Mouse (Mus musculus): ENCODE measurements around the gene Slfn8. TPM values are rescaled to one million over a fixed set of nuclear protein-coding genes. Genes with fewer than 3 reads are reported as not detected.

Gene Slfn8
- polyA plus RNA-seq, 1 experiment from 2014 or later, result 0.74 TPM

DNA sequence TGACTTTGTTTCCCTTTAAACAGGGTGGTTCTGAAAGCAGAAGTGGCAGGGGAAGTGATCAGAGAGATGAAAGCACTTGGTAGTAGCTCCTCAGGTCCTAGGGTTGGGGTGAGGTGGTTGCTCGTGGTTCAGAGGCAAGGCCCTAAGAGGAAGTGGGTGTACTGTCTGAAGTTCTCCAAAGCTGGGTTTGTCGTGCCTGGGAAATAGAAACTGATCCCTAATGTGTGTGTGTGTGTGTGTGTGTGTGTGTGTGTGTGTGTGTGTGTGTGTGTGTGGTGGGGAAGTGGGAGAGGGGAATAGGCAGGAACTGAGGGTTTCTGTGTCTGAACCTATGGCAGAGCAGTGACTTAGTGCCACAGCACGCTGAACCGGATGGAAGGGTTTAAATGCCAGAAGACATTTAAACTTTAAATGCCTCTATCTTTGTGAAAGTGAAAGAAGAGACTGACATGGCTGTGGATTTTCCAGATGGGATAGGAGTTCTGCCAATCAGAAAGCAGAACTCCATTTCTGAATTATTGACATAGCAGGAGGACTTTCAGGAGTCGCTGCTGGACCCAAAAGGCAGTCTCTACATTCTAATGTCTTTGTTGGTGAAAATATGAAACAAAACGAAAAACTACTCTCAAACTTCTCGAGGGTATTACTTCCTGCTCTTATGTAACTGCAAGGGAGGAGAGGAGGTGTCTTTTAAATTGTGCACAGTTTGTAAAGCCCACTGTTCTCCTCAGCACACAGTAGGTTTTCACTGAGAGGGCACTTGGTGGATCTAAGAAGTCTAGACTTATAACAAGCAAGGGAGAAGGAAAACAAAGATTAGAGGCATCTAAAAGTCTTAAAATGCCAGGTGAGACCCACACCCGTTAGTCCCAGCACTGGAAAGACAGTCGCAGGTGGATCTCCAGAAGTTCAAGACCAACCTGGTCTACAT is 67.7 kb downstream of the Slfn8 start:
- Histone ChIP-seq H3K9ac (no peak overlapping the region), H3K4me2 (peak overlapping the region; percentile 43), H3K27ac (no peak overlapping the region), H3K4me3 (peak overlapping the region; percentile 26; the same call in 1 of the 2 replicates), H3K4me1 (0 out of 2 replicates have a peak, but pooled peaks cover 3% of the 10 kb centered on the region), H3K36me3 (no peaks in the 10 kb centered on the region), H3K27me3 (peaks cover 55% of the 10 kb centered on the region), H3K9me3 (no peaks in the 10 kb centered on the region)
- 54% methylated on average over 9 of the region's 9 CpGs for WGBS
- no peak for ATAC-seq (ENCODE audit: borderline replicate concordance, extremely low read depth, low FRiP score, low TSS enrichment)

Small RNA genes within 50 kb of the gene (microRNA-seq; reads per million reads assigned to microRNA genes)
- not detected for gene Gm27598
- gene Mir7679, result not detected

Other genes with a start within 250 kb of the Slfn8 start
- 28.3 and 30.8 TPM in 2 replicates for gene Lig3, start 239.7 kb downstream of the Slfn8 start, polyA plus RNA-seq (2015; fragmentation: Nextera tagmentation; extraction: Ambion mirVana)
- gene Rffl, start 149.6 kb downstream of the Slfn8 start, polyA plus RNA-seq (2015; fragmentation: Nextera tagmentation; extraction: Ambion mirVana), result 11.5 and 12.0 TPM in 2 replicates
- gene Rad51d, start 130.2 kb downstream of the Slfn8 start, polyA plus RNA-seq (2015; fragmentation: Nextera tagmentation; extraction: Ambion mirVana), result 12.2 and 13.2 TPM in 2 replicates
- gene Fndc8, start 128.7 kb downstream of the Slfn8 start, polyA plus RNA-seq (2015; fragmentation: Nextera tagmentation; extraction: Ambion mirVana), result 0.11 and 0.12 TPM in 2 replicates
- 29.4 and 34.1 TPM in 2 replicates for gene Nle1, start 112.4 kb downstream of the Slfn8 start, polyA plus RNA-seq (2015; fragmentation: Nextera tagmentation; extraction: Ambion mirVana)
- gene Unc45b, start 110.3 kb downstream of the Slfn8 start, polyA plus RNA-seq (2015; fragmentation: Nextera tagmentation; extraction: Ambion mirVana), result 10.7 and 11.2 TPM in 2 replicates
- gene Slfn5, start 69.5 kb downstream of the Slfn8 start, polyA plus RNA-seq (2015; fragmentation: Nextera tagmentation; extraction: Ambion mirVana), result 2.6 and 4.2 TPM in 2 replicates
- 35.5 and 37.9 TPM in 2 replicates for gene Slfn9, start 29.0 kb downstream of the Slfn8 start, polyA plus RNA-seq (2015; fragmentation: Nextera tagmentation; extraction: Ambion mirVana)
- 5.8 and 7.6 TPM in 2 replicates for gene Slfn2, start 44.3 kb upstream of the Slfn8 start, polyA plus RNA-seq (2015; fragmentation: Nextera tagmentation; extraction: Ambion mirVana)
- gene Slfn1, start 96.0 kb upstream of the Slfn8 start, polyA plus RNA-seq (2015; fragmentation: Nextera tagmentation; extraction: Ambion mirVana), result 0.96 and 1.3 TPM in 2 replicates
- gene Slfn4, start 154.4 kb upstream of the Slfn8 start, polyA plus RNA-seq (2015; fragmentation: Nextera tagmentation; extraction: Ambion mirVana), result 0.06 and 0.07 TPM in 2 replicates
- gene Slfn3, start 170.5 kb upstream of the Slfn8 start, polyA plus RNA-seq (2015; fragmentation: Nextera tagmentation; extraction: Ambion mirVana), result 0.94 and 1.4 TPM in 2 replicates